Mouse (Mus musculus) gastrocnemius, postnatal 14 days (tissue): Measurements from ENCODE around the gene P3h4. TPM values are rescaled to one million over a fixed set of nuclear protein-coding genes. Genes with fewer than 3 reads are reported as not detected.
A peak's percentile ranks its signal among the peaks of the same experiment; 100 is the strongest.

Source experiments
- DNase-seq: peaks from one replicate; pipeline ENCODE4 v3.0.0; 2021; ENCODE audit warnings: mixed read lengths
- intact Hi-C: fragments of 180-260 bp; cut with DNase I; formaldehyde crosslinking; loops from one replicate; pipeline ENCODE4 v1.15.1; 2025; ENCODE audit warnings: low total_unique reads
- total RNA-seq, 2 experiments: library from RNA; stranded (reverse); gene quantifications; 2 replicates each; pipeline ENCODE4 v1.2.3; 2021

Gene P3h4
- total RNA-seq, 2 experiments from 2014 or later, result 10.9 to 12.0 TPM

DNA sequence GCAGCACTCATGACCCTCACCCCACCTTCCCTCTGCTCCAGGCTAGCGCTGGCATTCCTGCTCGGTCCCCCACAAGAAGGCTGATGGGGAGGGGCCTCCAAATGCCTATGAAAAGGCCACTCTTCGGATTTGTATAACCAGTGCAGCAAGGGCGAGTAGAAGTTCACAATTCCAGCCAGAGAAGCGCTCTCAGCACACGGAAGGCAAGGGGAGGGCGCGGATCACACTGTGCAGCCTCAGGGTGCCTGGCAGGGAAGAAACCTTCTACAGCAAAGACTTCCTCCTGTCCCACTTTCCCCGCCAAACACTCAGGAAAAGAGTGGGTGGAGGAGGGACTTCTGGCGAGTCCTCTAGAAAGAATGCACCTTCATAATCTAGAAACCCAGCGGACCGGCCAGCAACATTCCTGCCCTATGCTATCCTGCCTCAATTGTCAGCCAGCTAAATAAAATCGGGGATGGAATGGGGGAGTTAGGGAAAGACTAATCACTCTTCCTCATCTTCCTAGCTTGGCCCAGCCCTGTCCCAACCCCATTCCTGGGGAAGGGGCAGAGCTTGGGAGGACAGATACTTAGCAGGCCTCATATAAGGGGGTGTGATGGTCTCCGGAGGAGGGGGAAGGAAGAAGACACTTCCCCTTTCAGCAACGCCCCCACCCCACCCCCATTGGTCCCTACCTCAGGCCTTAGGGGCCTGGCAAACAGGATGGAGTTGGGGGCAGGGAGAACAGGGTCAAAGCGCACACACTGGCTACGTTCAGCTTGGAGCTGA is 18.6 kb downstream of the P3h4 start:
- peak; percentile 37 for DNase-seq

DNA sequence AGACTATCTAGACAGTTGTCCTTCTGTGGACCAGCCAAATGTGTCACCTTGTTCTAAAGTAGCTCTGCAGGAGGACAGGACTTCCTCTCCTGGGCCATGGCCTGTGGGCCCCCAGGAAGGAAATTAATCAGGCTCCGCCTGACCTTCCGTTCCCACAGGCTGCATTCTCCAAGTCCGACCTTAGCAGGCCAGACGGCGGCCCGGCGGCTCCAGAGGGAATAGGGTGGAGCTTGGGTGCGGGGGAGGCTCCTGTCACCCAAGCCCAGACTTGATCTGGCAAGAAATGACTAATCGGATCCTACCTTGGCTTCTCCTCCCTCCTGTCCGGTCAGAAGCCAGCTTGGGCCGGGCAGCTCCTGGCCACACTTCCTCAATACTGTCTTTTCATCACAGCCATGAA is 19.4 kb downstream of the P3h4 start:
- peak; percentile 77 for DNase-seq
- intact Hi-C loops, result no loop called here

More for the DNA sequence above, 18.6 kb downstream of the P3h4 start:
- intact Hi-C loops, result no loop called here

DNA sequence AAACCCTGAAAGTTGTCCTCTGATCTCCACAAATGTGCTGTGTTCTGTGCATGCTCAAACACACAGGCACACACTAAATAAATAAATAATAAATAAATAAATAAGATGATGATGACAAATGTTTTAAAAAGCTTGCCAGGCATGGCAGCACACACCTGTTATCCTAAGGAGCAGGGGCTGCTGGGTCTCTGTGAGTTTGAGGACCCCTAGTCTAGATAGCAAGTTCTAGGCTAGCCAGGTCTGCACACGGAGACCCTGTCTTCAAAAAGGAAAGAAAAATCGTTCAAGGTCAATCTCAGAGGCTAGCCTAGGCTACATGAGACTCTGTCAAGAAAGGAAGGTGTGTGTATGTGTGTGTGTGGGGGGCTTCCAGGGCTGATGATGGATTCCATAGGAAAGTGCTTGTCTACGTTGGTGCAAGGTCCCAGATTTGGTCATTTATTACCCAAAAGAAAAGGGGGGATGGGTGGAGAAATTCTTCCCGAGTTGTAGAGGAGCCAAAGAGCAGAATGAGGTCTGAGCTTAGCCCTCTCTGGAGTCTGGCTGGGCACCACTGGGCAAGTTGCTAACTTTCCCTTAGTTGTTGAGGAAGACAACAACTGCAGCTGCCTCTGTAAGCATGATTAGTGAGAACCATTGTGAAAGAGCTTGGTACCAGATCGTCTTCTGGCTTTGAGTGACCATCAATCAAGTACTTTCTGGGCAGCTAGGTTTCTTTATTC is 20.1 kb downstream of the P3h4 start:
- intact Hi-C loops, result no loop called here
- DNase-seq, result no peak

DNA sequence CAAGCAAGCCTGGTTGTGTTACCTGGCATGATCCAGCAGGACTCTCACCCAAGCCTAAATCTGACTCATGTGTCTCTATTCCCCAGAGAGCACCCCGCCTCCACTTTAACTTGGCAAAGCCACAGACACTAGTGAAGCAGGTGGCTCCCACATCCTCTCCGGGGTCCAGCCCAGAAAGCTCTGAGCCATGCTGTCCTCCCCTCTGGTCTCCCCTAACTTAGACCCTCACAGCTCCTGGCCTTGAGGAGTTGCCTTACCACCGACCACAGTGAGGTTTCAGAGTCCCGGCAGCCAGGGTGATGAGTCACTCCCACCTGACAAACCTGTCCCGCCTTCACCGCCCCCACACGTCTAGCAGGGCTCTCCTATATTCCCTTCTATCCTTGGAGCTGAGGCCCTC is 20.9 kb downstream of the P3h4 start:
- peak; percentile 42 for DNase-seq
- intact Hi-C loops, result no loop called here

DNA sequence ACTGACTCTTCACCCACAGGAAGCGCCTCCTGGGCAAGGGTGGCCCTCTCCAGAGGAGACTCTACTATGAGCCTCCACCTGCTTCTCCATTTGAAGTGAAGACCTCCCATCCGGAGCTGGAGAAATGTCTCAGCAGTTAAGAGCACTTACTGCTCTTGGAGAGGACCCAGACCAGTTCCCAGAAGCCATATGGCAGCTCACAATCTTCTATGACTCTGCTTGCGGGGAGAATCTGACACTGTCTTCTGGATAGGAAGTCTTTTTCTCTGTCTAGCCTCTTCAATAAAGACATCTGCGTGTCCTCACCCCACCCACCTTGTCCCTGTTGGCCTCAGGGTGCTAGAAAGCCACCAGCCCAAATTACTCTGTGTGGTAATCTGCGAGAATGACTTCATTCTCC is 21.7 kb downstream of the P3h4 start:
- DNase-seq, result no peak
- intact Hi-C loops, result no loop called here

DNA sequence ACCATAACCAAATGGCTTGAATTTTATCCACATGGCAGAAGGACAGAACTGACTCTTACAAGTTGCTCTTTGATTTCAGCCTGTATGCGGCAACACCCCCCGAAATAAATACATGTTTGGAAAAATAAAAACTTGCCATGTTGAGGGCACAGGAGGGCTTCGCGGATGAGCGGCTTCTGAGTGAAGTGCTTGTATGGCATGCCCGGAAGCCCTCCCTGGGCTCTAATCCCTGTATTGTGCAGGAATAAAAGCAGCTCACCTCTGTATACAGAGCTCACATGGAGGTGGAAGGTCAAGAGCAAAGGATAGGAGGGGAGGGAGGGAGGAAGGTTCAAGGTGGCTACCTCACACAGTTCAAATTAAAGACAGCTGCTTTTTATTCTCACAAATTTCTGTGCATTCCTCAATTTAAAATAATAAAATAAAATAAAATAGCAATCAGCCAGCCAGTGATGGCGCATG is 22.7 kb downstream of the P3h4 start:
- intact Hi-C loops, result no loop called here
- no peak for DNase-seq

DNA sequence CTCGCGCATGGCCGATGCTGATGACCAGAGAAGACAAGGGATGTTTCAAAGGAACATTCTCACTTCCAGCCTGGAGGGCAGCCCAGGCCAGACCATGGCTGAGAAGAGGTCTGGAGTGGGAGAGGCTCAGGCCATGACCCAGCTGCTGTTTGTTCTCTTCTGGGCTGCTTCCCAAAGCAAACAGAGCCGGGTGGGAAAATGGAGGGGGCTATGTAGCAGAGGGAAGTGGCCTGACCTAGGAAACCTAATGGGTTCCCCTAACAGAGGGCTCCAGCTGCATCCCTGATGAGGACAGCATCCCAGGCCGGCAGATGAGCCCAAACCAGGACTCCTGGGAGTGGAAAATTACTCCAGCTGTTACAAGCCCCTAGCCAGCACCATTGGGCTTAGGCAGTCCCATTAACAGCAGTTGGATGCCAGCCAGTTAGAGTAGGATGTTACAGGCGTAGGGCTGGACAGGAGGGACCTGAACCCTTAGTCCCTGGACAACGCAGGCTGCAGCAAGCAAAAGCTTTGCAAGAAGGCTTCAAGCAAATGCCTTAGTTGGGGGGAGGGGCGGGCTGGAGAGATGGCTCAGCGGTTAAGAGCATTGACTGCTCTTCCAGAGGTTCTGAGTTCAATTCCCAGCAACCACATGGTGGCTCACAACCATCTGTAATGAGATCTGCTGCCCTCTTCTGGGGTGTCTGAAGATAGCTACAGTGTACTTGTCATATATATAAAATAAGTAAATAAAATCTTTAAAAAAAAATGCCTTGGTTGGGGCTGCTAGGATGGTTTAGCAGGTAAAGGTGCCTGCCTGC is 23.4 kb downstream of the P3h4 start:
- intact Hi-C loops, result no loop called here
- peak; percentile 86 for DNase-seq

DNA sequence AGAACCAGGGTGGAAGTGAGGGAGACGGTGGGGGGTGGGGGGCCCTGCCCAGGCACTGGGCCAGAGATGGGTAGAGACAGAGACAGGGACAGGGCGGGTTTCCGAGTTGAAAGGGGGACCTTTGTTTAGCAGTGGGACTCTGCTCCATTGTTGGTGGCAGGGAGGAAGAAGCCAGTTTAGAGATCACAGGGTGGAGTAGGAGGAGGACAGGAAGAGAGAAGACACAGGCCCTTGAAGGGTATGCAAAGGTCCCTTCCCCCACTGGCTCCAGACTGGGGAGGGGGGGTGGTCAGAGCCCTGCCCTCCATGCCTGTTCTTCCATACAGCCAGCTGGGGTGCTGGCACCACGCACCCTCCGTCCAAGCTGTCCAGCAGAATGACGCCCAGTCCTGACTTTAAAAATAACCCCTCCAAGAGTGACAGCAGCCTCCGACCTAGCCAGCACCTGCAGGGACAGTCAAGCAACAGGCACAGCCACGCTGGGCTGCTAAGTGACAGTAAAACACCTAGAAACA is 24.6 kb downstream of the P3h4 start:
- intact Hi-C loops, result no loop called here
- DNase-seq, result peak; percentile 70

DNA sequence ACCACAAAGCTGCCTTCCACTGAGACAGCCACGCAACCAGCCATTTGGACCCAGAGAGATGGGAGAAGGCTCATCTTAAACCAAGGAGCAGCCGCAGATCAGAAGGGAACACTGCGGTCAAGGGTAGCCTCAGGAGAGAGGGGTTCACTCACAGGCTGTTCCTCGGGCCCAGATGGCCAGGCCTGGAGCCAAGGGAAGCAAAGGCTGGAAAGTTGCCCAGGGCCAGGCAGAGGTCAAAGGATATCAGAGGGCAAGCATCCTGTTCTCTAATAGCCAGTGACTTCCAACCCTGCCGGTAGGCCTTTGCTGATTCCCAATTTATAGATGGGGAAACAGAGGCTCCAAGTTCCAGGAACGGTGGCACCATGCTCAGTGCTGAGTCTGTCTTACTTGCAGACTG is 26.0 kb downstream of the P3h4 start:
- intact Hi-C loops, result no loop called here

DNA sequence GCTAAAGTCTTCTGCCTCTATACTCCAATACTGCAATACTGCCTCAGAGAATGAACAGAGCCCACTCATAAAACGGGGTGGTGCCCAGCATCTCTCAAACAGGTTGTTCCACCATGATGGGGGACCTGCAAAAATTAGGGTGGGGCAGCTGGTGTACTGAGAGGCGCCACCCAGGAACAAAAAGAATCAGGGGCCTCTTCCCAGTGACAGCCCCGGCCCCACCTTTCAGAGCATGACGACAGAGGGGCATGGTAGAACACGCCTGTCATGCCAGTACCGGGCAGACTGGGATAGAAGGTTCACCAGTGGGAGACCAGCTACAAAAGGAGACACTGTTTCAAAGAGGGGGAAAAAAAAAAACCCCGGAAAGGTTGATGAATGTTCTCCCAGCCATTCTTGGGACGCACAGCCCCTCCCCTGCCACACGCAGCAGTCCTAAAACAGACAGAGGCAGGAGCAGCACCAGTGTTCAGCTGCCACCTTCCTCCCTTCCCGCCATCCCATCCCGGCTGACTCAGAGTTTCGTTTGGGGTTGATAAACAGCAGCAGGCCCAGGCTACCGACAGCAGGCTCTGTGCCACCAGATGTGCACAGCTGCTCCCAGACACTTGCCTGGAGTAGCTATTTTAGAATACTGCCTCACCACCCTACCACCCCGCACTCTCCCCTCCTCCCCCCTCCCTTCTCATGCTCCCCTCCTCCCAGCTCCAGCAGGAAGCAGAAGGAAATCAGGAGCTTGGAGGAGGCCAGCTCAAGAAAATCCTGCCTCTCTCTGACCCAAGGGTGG is 26.9 kb downstream of the P3h4 start:
- intact Hi-C loops, result no loop called here
- DNase-seq, result peak; percentile 71

More for the DNA sequence above, 26.0 kb downstream of the P3h4 start:
- peak; percentile 75 for DNase-seq

DNA sequence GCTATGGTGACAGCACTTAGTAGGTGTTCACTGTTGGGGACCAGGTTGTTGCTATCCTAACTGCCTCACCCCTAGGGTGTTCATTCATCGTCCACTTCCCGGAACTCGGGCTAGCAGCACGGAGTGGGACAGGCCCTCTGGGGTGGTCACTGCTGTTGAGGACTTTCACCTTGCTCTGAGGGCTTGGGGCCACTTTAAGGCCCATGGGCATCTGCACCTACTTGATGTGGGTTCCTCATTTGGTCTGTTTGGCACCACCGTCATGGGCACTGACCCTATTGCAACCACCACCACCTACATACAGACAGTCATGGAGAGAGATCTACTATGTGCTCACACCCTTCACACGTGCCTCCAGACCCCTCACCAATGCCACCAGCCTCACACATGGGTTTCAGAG is 27.5 kb downstream of the P3h4 start:
- DNase-seq, result no peak
- intact Hi-C loops, result no loop called here

DNA sequence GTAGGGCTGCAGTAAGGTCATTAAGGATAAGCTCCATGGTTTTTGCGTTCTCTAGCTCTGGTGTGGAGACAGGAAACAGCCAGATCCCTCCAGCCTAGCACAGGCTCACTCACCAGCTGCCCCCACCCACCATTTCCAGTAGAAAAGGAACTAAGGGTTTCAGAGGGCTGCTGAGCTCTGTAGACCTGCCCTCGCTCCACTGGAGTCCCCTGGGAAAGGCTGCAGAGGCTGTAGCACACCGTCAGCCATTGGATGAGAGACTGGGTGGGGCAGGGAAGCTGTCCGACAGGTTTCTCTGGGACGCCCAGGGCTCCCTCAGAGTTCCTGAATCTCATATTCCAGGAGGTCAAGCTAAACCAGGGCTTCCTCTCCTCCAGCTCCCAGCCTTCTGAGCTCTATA is 28.1 kb downstream of the P3h4 start:
- intact Hi-C loops, result no loop called here
- no peak for DNase-seq

DNA sequence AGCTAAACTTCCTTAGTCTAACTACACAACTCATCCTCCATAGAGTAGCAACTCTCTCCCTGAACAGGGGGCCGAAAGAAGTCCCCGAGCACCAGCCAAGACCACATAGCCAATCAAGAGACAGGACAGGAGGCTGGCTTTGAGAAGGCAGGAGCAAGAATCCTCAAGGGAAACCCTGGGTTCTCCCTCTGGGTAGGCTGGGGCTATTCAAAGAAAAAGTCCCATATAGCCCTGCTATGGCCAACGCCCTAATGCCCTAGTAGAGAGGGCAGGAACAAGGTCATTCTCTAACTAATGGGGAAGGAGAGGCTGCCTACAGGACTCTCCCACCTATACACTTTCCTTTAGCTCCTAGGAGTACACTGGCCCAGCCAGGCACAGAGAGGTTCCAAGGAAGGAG is 29.6 kb downstream of the P3h4 start:
- no peak for DNase-seq
- intact Hi-C loops, result no loop called here

DNA sequence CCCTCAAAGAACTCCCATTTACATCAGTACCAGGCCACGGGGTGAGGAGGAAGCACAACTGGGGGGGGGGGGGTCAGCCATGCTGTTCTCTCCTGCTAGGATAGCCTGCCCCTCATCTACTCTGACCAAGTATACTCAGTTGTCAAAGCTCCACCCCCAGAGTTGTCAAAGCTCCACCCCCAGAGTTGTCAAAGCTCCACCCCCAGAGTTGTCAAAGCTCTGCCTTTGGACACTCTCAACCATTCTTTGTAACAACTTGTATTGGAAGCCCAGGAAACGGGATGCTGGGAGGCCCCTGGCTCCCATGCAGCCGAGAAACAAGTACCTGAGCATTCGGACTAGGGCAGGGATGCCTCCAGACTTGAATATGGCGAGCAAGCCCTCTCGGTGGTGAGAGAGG is 32.0 kb downstream of the P3h4 start:
- intact Hi-C loops, result no loop called here
- no peak for DNase-seq

DNA sequence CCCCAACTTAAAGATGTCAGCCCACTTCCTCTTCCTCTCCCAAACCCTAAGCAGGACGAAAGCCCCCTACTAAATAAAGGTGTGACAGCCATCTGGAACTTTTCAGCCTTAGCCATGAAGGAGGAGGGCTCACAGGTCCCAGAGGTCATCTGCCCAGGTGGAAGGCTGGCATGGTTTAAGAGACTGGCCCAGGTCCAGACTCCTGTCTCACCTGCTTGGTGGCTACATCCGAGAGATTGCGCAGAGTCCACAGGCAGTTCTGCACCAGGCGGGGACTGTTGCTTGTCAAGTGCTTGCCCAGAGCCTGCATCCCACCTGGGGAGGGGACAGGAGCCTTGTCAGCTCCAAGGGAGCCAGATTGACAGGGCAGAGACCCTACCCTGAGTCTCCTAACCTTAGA is 35.3 kb downstream of the P3h4 start:
- DNase-seq, result no peak
- intact Hi-C loops, result no loop called here

DNA sequence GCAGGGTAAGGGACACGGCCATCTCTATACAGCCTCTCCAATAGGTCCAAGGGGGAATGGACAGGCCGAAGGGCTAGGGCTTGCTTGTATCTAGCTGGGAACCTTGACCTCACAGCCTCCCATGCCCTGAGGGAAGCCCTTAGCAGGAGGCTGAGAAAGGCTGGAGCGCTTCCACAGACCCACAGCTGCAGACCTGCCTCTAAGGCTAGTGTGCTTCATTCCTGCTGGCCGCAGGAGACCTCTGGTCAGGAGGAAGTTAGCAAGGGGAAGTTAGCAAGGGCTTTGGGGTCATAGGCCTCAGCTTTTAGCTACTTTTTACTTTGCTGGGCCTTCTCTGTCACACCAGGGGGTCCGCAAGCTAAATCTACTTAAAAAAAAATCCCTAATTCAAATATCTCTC is 36.2 kb downstream of the P3h4 start:
- intact Hi-C loops, result no loop called here
- DNase-seq, result no peak

DNA sequence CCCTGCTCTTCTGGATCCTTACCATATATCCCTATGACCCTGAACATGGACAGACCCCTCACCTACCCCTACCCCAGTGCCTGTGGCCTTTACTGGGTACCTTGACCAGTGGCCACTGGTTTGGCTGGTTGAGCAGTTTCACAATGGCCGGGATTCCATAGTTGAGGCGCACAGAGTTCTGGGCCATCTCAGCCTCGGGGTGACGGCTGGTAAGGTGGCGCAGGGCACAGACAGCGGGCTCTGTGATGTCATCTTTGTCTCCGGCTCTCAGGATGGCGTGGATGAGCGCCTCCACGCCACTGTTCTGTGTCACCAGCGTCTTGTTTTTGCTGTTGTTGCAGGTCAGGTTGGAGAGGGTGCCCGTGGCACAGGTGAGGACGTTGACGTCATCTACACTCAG is 36.6 kb downstream of the P3h4 start:
- intact Hi-C loops, result no loop called here

DNA sequence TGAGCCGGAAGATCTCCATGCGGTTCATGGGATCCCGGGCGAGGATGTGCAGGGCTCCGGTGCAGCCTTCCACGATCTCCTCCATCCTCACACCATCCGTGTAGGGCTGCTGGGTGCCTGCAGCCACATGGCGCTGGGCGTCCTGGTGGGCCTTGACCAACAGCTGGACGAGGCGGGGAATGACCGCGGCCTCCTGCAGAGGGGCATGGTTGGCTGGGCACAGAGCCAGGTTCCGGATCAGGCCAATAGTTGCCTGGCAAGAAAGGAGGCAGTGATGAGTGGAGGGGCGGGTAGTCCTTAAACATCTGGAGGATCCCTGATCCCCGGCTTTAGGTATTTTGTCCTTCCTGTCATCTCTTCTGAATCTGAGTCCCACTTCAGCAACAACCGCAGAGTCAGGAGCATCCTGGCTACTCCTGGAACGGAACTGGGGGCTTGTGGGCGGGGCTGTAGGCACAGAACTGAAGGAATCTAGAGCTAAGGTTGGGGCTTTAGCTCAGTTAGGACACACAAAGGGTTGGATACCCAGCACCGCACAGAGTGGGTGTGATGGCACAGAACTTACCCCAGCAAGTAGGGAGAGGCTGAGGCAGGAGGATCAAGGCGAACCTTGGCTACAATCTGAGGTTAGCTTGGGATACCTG is 37.8 kb downstream of the P3h4 start:
- no peak for DNase-seq
- intact Hi-C loops, result no loop called here

More for the DNA sequence above, 36.6 kb downstream of the P3h4 start:
- no peak for DNase-seq

DNA sequence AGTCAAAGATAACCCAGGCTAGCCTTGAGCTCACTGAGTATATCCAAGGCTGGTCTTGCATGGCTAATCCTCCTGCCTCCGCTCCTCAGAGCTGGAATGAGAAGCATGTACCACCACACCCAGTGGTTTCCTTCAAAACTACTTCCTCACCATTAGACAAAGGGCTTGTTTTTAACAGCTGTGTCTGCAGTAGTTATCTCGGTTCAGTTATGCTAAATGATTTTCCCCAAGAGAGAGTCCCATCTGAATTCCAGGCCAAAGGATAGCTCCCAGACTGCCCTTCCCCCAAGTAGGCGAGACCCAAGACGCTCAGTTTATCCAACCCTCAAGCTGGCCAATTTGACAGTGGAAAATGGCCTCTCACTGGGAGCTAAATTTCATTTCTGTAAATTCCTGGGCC is 38.6 kb downstream of the P3h4 start:
- DNase-seq, result no peak
- intact Hi-C loops, result no loop called here
